Mouse (Mus musculus) embryonic facial prominence, embryonic 14.5 days (tissue): ENCODE results near the gene Scrn3. TPM values are rescaled to one million over a fixed set of nuclear protein-coding genes. Genes with fewer than 3 reads are reported as not detected.

Experiments used
- polyA plus RNA-seq: library from polyadenylated mRNA; unstranded; fragments of >200 nt; fragmentation: Nextera tagmentation; extraction: Ambion mirVana; gene quantifications from 2 replicates; pipeline ENCODE4 v1.2.1, GENCODE M21; 2014

Gene Scrn3
- polyA plus RNA-seq, 1 experiment from 2014 or later = 12.7 TPM

Other genes starting within 250 kb of the Scrn3 start
- 90.7 and 98.7 TPM in 2 replicates for gene Ola1, start 93.7 kb upstream of the Scrn3 start, polyA plus RNA-seq
- gene Sp9, start 40.7 kb upstream of the Scrn3 start, polyA plus RNA-seq = 1.2 and 1.5 TPM in 2 replicates
- 23.8 and 25.5 TPM in 2 replicates for gene Cir1, start 100 bp downstream of the Scrn3 start, polyA plus RNA-seq
- 7.1 and 7.9 TPM in 2 replicates for gene Gpr155, start 74.0 kb downstream of the Scrn3 start, polyA plus RNA-seq
- gene Wipf1, start 217.1 kb downstream of the Scrn3 start, polyA plus RNA-seq = 21.5 and 23.5 TPM in 2 replicates